Mouse (Mus musculus): ENCODE measurements at regions not wholly inside any gene's neighbourhood (a gene's known extent, or its start where the extent isn't known, plus 50 kb on each side); places are given as distances from the start of the nearest gene placed in this dataset.

DNA sequence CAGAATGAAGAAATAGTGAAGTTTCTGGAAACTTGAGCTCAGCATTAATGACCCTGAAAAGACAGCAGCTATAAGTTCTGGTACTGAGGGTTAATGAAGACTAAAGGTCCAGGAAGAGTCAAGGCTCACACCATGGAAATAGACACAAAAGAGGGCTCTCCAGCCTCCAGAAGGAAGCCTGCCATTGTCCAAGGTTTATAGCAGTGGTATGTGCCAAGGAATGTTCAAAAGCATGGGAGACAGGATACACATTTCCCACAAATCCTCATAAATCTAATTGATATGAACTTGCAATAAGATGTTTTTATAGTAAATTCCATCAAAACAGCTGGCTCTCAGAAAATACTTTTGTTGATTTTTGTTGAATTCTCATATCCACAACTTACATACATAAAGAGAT, 144.4 kb downstream of the Ndufa4 start:
- TF ChIP-seq EP300 (IDR thresholded peaks at IDR 0.05; ENCODE audit: insufficient read depth, low read depth, low read length): no peak
- TF ChIP-seq CTCF (IDR thresholded peaks at IDR 0.05): no peak
- TF ChIP-seq POLR2A (IDR thresholded peaks at IDR 0.05; ENCODE audit: insufficient read depth, low read depth, low read length): no peak

Measured in heart, adult 2 months (tissue).